15 mouse cellular contexts compared by ENCODE assay signal in the genomic region with DNA sequence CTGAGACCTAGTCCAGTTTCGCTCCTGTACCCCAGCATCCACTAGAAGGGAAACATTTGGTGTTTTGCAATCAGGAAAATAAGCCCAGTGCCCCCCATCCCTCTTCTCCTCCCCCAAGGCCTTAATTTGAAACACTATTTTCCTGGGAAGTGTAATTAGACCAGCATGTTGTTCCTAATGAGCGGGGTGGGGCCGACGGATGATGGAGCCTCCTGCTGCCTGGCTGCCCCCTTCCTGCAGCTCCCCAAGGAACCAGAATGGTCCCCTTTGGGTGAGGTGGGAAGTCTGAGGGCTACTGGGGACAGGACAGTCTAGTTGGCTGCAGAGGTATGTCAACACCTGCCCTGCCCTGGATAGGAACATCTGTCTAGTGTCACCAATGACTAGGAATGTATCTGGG.
"Had no signal": no experiment of that assay in that cellular context is flagged by ENCODE, and none has a peak within 500 bp of the region (broad histone marks: within the 10 kb centered on the region; RNA-seq: fewer than 3 reads in every experiment).

No protein-coding gene starts in this region.

- ATAC-seq: liver, postnatal 0 days; lung, postnatal 0 days; midbrain, embryonic 15.5 days had no signal

- H3K4me3 ChIP-seq: midbrain, embryonic 12.5 days; midbrain, embryonic 15.5 days; neural tube, embryonic 12.5 days; neural tube, embryonic 15.5 days had no signal

- H3K9me3 ChIP-seq: midbrain, embryonic 12.5 days; midbrain, embryonic 15.5 days; neural tube, embryonic 12.5 days; neural tube, embryonic 15.5 days had no signal

- DNase-seq: kidney, adult 11 months; kidney, adult 9 months; kidney, postnatal 14 days; liver, postnatal 0 days; lung, embryonic 14.5 days; thymus, adult 18-20 months; thymus, postnatal 36 days had no signal

- H3K27me3 ChIP-seq: midbrain, embryonic 12.5 days; midbrain, embryonic 15.5 days; neural tube, embryonic 12.5 days; neural tube, embryonic 15.5 days had no signal

- H3K4me1 ChIP-seq: midbrain, embryonic 12.5 days; midbrain, embryonic 15.5 days had no signal

- H3K27ac ChIP-seq: liver, embryonic 14.5 days; macrophage; midbrain, embryonic 12.5 days; midbrain, embryonic 15.5 days; neural tube, embryonic 12.5 days; neural tube, embryonic 15.5 days had no signal

- H3K36me3 ChIP-seq: midbrain, embryonic 12.5 days; midbrain, embryonic 15.5 days; neural tube, embryonic 12.5 days; neural tube, embryonic 15.5 days had no signal

- H3K4me2 ChIP-seq: liver, embryonic 11.5 days; lung, embryonic 14.5 days; midbrain, embryonic 12.5 days; midbrain, embryonic 15.5 days; neural tube, embryonic 12.5 days; neural tube, embryonic 15.5 days had no signal

- H3K9ac ChIP-seq: liver, embryonic 14.5 days; liver, postnatal 0 days; lung, embryonic 14.5 days; midbrain, embryonic 12.5 days; midbrain, embryonic 15.5 days; neural tube, embryonic 12.5 days; neural tube, embryonic 15.5 days had no signal
